In the genomic region with DNA sequence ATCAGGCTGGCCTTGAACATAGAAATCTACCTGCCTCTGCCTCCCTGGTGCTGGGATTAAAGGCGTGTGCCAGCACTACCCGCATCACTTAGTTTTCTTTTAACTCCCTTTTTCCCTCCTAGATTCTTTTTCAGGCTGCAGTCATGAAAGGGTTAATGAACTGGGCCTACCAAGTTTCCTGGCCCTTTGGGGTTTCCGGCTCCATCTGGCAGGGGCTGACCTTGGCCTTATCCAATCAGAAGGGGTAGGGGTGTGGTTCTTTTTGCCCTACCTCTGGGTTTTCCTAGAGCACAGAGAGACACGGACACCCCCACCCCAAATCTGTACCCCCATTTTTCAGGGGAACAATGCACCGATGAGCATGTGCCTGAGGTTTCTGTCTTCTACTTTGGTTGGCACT, we compare ENCODE assay signal across 8 mouse cellular contexts. TPM values are rescaled to one million over a fixed set of nuclear protein-coding genes. Genes with fewer than 3 reads are reported as not detected.
DNase-seq lines count a peak whose midpoint lies in the region; ATAC-seq and TF ChIP-seq lines count a peak whose summit lies in the region.

No protein-coding gene starts in this region.

- no peak for TF ChIP-seq CTCF in kidney, postnatal 0 days (IDR thresholded peaks at IDR 0.05; ENCODE audit: low read depth)
- no peak for TF ChIP-seq CTCF in left cerebral cortex, adult 2 months (IDR thresholded peaks at IDR 0.05)

- ATAC-seq in embryonic facial prominence, embryonic 14.5 days (ENCODE audit: low read depth), result no peak
- no peak for ATAC-seq in heart, embryonic 14.5 days (ENCODE audit: insufficient number of reproducible peaks, insufficient read depth, low FRiP score, low read depth)
- no peak for ATAC-seq in kidney, postnatal 0 days (replicated peaks; ENCODE audit: low FRiP score, low read depth)
- ATAC-seq in stomach, embryonic 16.5 days (ENCODE audit: insufficient read depth, low FRiP score), result no peak

- H3K27ac ChIP-seq in embryonic facial prominence, embryonic 14.5 days (replicated peaks; ENCODE audit: low read depth, low read length), result peak overlapping the region; percentile 23
- H3K27ac ChIP-seq in heart, embryonic 14.5 days (replicated peaks in 1 of 2; ENCODE audit: control insufficient read depth in 1 of 2, insufficient read depth in 1 of 2, low read depth in 2 of 2, low read length in 2 of 2), result peak overlapping the region; percentile 25 to 43; a peak in 2 of 4 replicates
- H3K27ac ChIP-seq in kidney, postnatal 0 days, result 0 out of 2 replicates have a peak overlapping the region, but pooled peaks have one; percentile 44
- H3K27ac ChIP-seq in macrophage, result peak overlapping the region; percentile 38; the same call in 1 of the 2 replicates
- H3K27ac ChIP-seq in stomach, embryonic 16.5 days (ENCODE audit: low read length), result peak overlapping the region; percentile 82
- H3K27ac ChIP-seq in left cerebral cortex, adult 2 months, result no peak overlapping the region

- no peaks in the 10 kb centered on the region for H3K27me3 ChIP-seq in embryonic facial prominence, embryonic 14.5 days (replicated peaks; ENCODE audit: control insufficient read depth, insufficient read depth, low read length)
- H3K27me3 ChIP-seq in heart, embryonic 14.5 days (ENCODE audit: control insufficient read depth, insufficient read depth, low read length), result no peaks in the 10 kb centered on the region
- H3K27me3 ChIP-seq in kidney, postnatal 0 days (ENCODE audit: insufficient read depth, low read length), result no peaks in the 10 kb centered on the region
- H3K27me3 ChIP-seq in stomach, embryonic 16.5 days (ENCODE audit: control insufficient read depth, insufficient read depth, low read length), result no peaks in the 10 kb centered on the region

- H3K9ac ChIP-seq in embryonic facial prominence, embryonic 14.5 days (ENCODE audit: low read depth, low read length), result peak overlapping the region; percentile 53
- H3K9ac ChIP-seq in heart, embryonic 14.5 days (ENCODE audit: low read length), result peak overlapping the region; percentile 45; the same call in 1 of the 2 replicates
- H3K9ac ChIP-seq in kidney, postnatal 0 days (ENCODE audit: low read depth, low read length), result peak overlapping the region; percentile 40; the same call in 1 of the 2 replicates
- H3K9ac ChIP-seq in stomach, embryonic 16.5 days (ENCODE audit: low read length), result peak overlapping the region; percentile 57

- H3K9me3 ChIP-seq in embryonic facial prominence, embryonic 14.5 days (ENCODE audit: control insufficient read depth, low read length), result no peaks in the 10 kb centered on the region
- H3K9me3 ChIP-seq in heart, embryonic 14.5 days (ENCODE audit: control insufficient read depth, low read length), result no peaks in the 10 kb centered on the region
- H3K9me3 ChIP-seq in kidney, postnatal 0 days (replicated peaks; ENCODE audit: low read length), result no peaks in the 10 kb centered on the region
- no peaks in the 10 kb centered on the region for H3K9me3 ChIP-seq in stomach, embryonic 16.5 days (replicated peaks; ENCODE audit: control insufficient read depth, low read length)

- peak overlapping the region; percentile 97 for H3K4me3 ChIP-seq in embryonic facial prominence, embryonic 14.5 days (ENCODE audit: low read depth, low read length)
- H3K4me3 ChIP-seq in heart, embryonic 14.5 days (ENCODE audit: control insufficient read depth in 1 of 2, insufficient read depth in 1 of 2, low read depth in 1 of 2, low read length in 2 of 2), result peak overlapping the region; percentile 22 to 27
- peak overlapping the region; percentile 18 for H3K4me3 ChIP-seq in kidney, postnatal 0 days (replicated peaks; ENCODE audit: low read depth, low read length)
- H3K4me3 ChIP-seq in macrophage (ENCODE audit: inconsistent target), result peak overlapping the region; percentile 13; the same call in 1 of the 2 replicates
- peak overlapping the region; percentile 99 for H3K4me3 ChIP-seq in stomach, embryonic 16.5 days (replicated peaks; ENCODE audit: low read length)
- H3K4me3 ChIP-seq in left cerebral cortex, adult 2 months, result no peak overlapping the region

- WGBS in embryonic facial prominence, embryonic 14.5 days, result 14% methylated on average over 5 of the region's 5 CpGs
- 31% methylated on average over 5 of the region's 5 CpGs for WGBS in heart, embryonic 14.5 days
- 11% methylated on average over 5 of the region's 5 CpGs for WGBS in kidney, postnatal 0 days
- WGBS in macrophage (ENCODE audit: missing documents), result 18% methylated on average over 5 of the region's 5 CpGs
- WGBS in stomach, embryonic 16.5 days, result 21% methylated on average over 5 of the region's 5 CpGs

- DNase-seq in 416B (ENCODE audit: low read depth) (peak; percentile 94), MEL-GATA-1-ER (ENCODE audit: extremely low read depth, low read depth) (peak; percentile 69)
- peak; percentile 87 for DNase-seq in embryonic facial prominence, embryonic 14.5 days (ENCODE audit: low spot score)
- peak; percentile 91 for DNase-seq in kidney, postnatal 0 days (ENCODE audit: low spot score)
- DNase-seq in left cerebral cortex, adult 2 months (ENCODE audit: extremely low spot score in 1 of 2, low spot score in 2 of 2), result no peak

- peak overlapping the region; percentile 61 for H3K4me2 ChIP-seq in embryonic facial prominence, embryonic 14.5 days (ENCODE audit: low read depth, low read length)
- H3K4me2 ChIP-seq in heart, embryonic 14.5 days (ENCODE audit: low read length), result peak overlapping the region; percentile 79
- peak overlapping the region; percentile 80 for H3K4me2 ChIP-seq in kidney, postnatal 0 days (ENCODE audit: low read length)
- H3K4me2 ChIP-seq in stomach, embryonic 16.5 days (ENCODE audit: low read depth, low read length), result peak overlapping the region; percentile 68

- intact Hi-C loops in left cerebral cortex, adult 2 months (cut with DNase I), result loop anchor here (5.0 kb wide), 1 partner anchor 102 kb away; no protein-coding TSS in a partner anchor

- H3K79me2 ChIP-seq in macrophage (ENCODE audit: inconsistent target), result peaks cover 56% of the 10 kb centered on the region

- peaks cover 69% of the 10 kb centered on the region for H3K36me3 ChIP-seq in embryonic facial prominence, embryonic 14.5 days (ENCODE audit: control insufficient read depth, insufficient read depth, low read length)
- peaks cover 63% of the 10 kb centered on the region for H3K36me3 ChIP-seq in heart, embryonic 14.5 days (ENCODE audit: control insufficient read depth, insufficient read depth, low read length)
- H3K36me3 ChIP-seq in kidney, postnatal 0 days (ENCODE audit: insufficient read depth, low read length), result peaks cover 50% of the 10 kb centered on the region
- peaks cover 43% of the 10 kb centered on the region for H3K36me3 ChIP-seq in macrophage (ENCODE audit: inconsistent target)
- H3K36me3 ChIP-seq in stomach, embryonic 16.5 days (ENCODE audit: control insufficient read depth, insufficient read depth, low read length), result peaks cover 34% of the 10 kb centered on the region

- H3K4me1 ChIP-seq in embryonic facial prominence, embryonic 14.5 days (ENCODE audit: control insufficient read depth, insufficient read depth, low read length), result peaks cover 27% of the 10 kb centered on the region; the same call in 1 of the 2 replicates
- H3K4me1 ChIP-seq in heart, embryonic 14.5 days (ENCODE audit: control insufficient read depth in 2 of 2, insufficient read depth in 2 of 2, low read length in 2 of 2), result peaks cover 12 to 37% of the 10 kb centered on the region in 2 experiments
- peaks cover 9% of the 10 kb centered on the region; the same call in 1 of the 2 replicates for H3K4me1 ChIP-seq in kidney, postnatal 0 days (replicated peaks; ENCODE audit: insufficient read depth, low read length)
- peaks cover 24% of the 10 kb centered on the region for H3K4me1 ChIP-seq in stomach, embryonic 16.5 days (ENCODE audit: control insufficient read depth, insufficient read depth, low read length)

RNA-seq across cellular contexts. Expression of gene Mta2, which starts 3.1 kb away (rescaled TPM):
- polyA plus RNA-seq in embryonic facial prominence, embryonic 14.5 days (2014; fragmentation: Nextera tagmentation; extraction: Ambion mirVana), result 39.7 and 43.6 TPM in 2 replicates
- polyA plus RNA-seq in heart, embryonic 14.5 days (2014; fragmentation: Nextera tagmentation; extraction: Ambion mirVana), result 19.8 and 26.5 TPM in 2 replicates
- 103 and 116 TPM in 2 replicates for polyA plus RNA-seq in kidney, postnatal 0 days (2015; fragmentation: Nextera tagmentation; extraction: Ambion mirVana)
- 100 to 1,000 TPM in 24 of 26 experiments, 10 to 100 TPM in 2; 88.3 to 226 (median 144) TPM for total RNA-seq in macrophage (2018; cell fraction: chromatin; rRNA removed)
- 10 to 100 TPM; 44.2 to 69.6 (median 59.4) TPM for total RNA-seq in macrophage (2018; cell fraction: cytosol; rRNA removed)
- total RNA-seq in macrophage (2018; cell fraction: nucleus; rRNA removed), result 100 to 1,000 TPM in 7 of 26 experiments, 10 to 100 TPM in 19; 59.1 to 117 (median 82.6) TPM
- 63.1 to 68.2 TPM (median 63.7 TPM) in 3 replicates for polyA plus RNA-seq in macrophage (2018)
- 142 and 149 TPM in 2 replicates for polyA plus RNA-seq in stomach, embryonic 16.5 days (2015; fragmentation: Nextera tagmentation; extraction: Ambion mirVana)
- total RNA-seq in left cerebral cortex, adult 2 months (2021), result 10 to 100 TPM; 55.5 to 55.6 TPM

RNA-seq across cellular contexts. Expression of gene Tut1, which starts 8.9 kb away (rescaled TPM):
- polyA plus RNA-seq in embryonic facial prominence, embryonic 14.5 days (2014; fragmentation: Nextera tagmentation; extraction: Ambion mirVana), result 24.7 and 27.8 TPM in 2 replicates
- polyA plus RNA-seq in heart, embryonic 14.5 days (2014; fragmentation: Nextera tagmentation; extraction: Ambion mirVana), result 14.5 and 15.6 TPM in 2 replicates
- 19.9 and 22.3 TPM in 2 replicates for polyA plus RNA-seq in kidney, postnatal 0 days (2015; fragmentation: Nextera tagmentation; extraction: Ambion mirVana)
- 10 to 100 TPM in 25 of 26 experiments, 1 to 10 TPM in 1; 8.5 to 41.5 (median 30.1) TPM for total RNA-seq in macrophage (2018; cell fraction: chromatin; rRNA removed)
- total RNA-seq in macrophage (2018; cell fraction: cytosol; rRNA removed), result 10 to 100 TPM in 17 of 26 experiments, 1 to 10 TPM in 9; 4.9 to 15.3 (median 11.1) TPM
- total RNA-seq in macrophage (2018; cell fraction: nucleus; rRNA removed), result 10 to 100 TPM; 10.2 to 38.9 (median 21.4) TPM
- 11.5 to 14.4 TPM (median 13.4 TPM) in 3 replicates for polyA plus RNA-seq in macrophage (2018)
- polyA plus RNA-seq in stomach, embryonic 16.5 days (2015; fragmentation: Nextera tagmentation; extraction: Ambion mirVana), result 30.0 and 34.9 TPM in 2 replicates
- total RNA-seq in left cerebral cortex, adult 2 months (2021), result 10 to 100 TPM; 21.4 to 22.4 TPM

RNA-seq across cellular contexts. Expression of gene Eml3, which starts 15.4 kb away (rescaled TPM):
- polyA plus RNA-seq in embryonic facial prominence, embryonic 14.5 days (2014; fragmentation: Nextera tagmentation; extraction: Ambion mirVana), result 18.2 and 20.4 TPM in 2 replicates
- 9.0 TPM in 2 replicates for polyA plus RNA-seq in heart, embryonic 14.5 days (2014; fragmentation: Nextera tagmentation; extraction: Ambion mirVana)
- polyA plus RNA-seq in kidney, postnatal 0 days (2015; fragmentation: Nextera tagmentation; extraction: Ambion mirVana), result 25.5 and 26.2 TPM in 2 replicates
- total RNA-seq in macrophage (2018; cell fraction: chromatin; rRNA removed), result 100 to 1,000 TPM in 9 of 26 experiments, 10 to 100 TPM in 17; 50.6 to 172 (median 87.4) TPM
- total RNA-seq in macrophage (2018; cell fraction: cytosol; rRNA removed), result 10 to 100 TPM; 10.0 to 28.9 (median 19.9) TPM
- total RNA-seq in macrophage (2018; cell fraction: nucleus; rRNA removed), result 10 to 100 TPM; 26.1 to 93.8 (median 46.9) TPM
- 17.0 to 32.0 TPM (median 23.3 TPM) in 3 replicates for polyA plus RNA-seq in macrophage (2018)
- 28.5 and 30.5 TPM in 2 replicates for polyA plus RNA-seq in stomach, embryonic 16.5 days (2015; fragmentation: Nextera tagmentation; extraction: Ambion mirVana)
- total RNA-seq in left cerebral cortex, adult 2 months (2021), result 10 to 100 TPM; 11.0 to 13.7 TPM

RNA-seq across cellular contexts. Expression of gene Rom1, which starts 15.6 kb away (rescaled TPM):
- polyA plus RNA-seq in embryonic facial prominence, embryonic 14.5 days (2014; fragmentation: Nextera tagmentation; extraction: Ambion mirVana), result 2.2 and 2.5 TPM in 2 replicates
- 0.94 and 1.6 TPM in 2 replicates for polyA plus RNA-seq in heart, embryonic 14.5 days (2014; fragmentation: Nextera tagmentation; extraction: Ambion mirVana)
- 5.7 and 6.0 TPM in 2 replicates for polyA plus RNA-seq in kidney, postnatal 0 days (2015; fragmentation: Nextera tagmentation; extraction: Ambion mirVana)
- total RNA-seq in macrophage (2018; cell fraction: chromatin; rRNA removed), result 1 to 10 TPM in 13 of 26 experiments, under 1 TPM in 12, not detected in 1; 0.54 to 3.8 (median 1.0) TPM
- 1 to 10 TPM; 1.0 to 2.9 (median 1.9) TPM for total RNA-seq in macrophage (2018; cell fraction: cytosol; rRNA removed)
- 1 to 10 TPM in 23 of 26 experiments, under 1 TPM in 3; 0.69 to 4.4 (median 2.1) TPM for total RNA-seq in macrophage (2018; cell fraction: nucleus; rRNA removed)
- 1.3 to 2.3 TPM (median 1.9 TPM) in 3 replicates for polyA plus RNA-seq in macrophage (2018)
- 2.8 and 3.1 TPM in 2 replicates for polyA plus RNA-seq in stomach, embryonic 16.5 days (2015; fragmentation: Nextera tagmentation; extraction: Ambion mirVana)
- 1 to 10 TPM; 5.6 to 7.2 TPM for total RNA-seq in left cerebral cortex, adult 2 months (2021)

RNA-seq across cellular contexts. Expression of gene Eef1g, which starts 22.1 kb away (rescaled TPM):
- polyA plus RNA-seq in embryonic facial prominence, embryonic 14.5 days (2014; fragmentation: Nextera tagmentation; extraction: Ambion mirVana), result 469 and 503 TPM in 2 replicates
- polyA plus RNA-seq in heart, embryonic 14.5 days (2014; fragmentation: Nextera tagmentation; extraction: Ambion mirVana), result 234 and 253 TPM in 2 replicates
- polyA plus RNA-seq in kidney, postnatal 0 days (2015; fragmentation: Nextera tagmentation; extraction: Ambion mirVana), result 328 and 354 TPM in 2 replicates
- total RNA-seq in macrophage (2018; cell fraction: chromatin; rRNA removed), result 100 to 1,000 TPM in 21 of 26 experiments, 10 to 100 TPM in 5; 53.9 to 227 (median 126) TPM
- total RNA-seq in macrophage (2018; cell fraction: cytosol; rRNA removed), result 100 to 1,000 TPM; 190 to 422 (median 272) TPM
- total RNA-seq in macrophage (2018; cell fraction: nucleus; rRNA removed), result 100 to 1,000 TPM in 21 of 26 experiments, 10 to 100 TPM in 5; 78.8 to 331 (median 129) TPM
- 224 to 506 TPM (median 366 TPM) in 3 replicates for polyA plus RNA-seq in macrophage (2018)
- polyA plus RNA-seq in stomach, embryonic 16.5 days (2015; fragmentation: Nextera tagmentation; extraction: Ambion mirVana), result 401 and 441 TPM in 2 replicates
- 100 to 1,000 TPM; 228 to 236 TPM for total RNA-seq in left cerebral cortex, adult 2 months (2021)

Comparison
In these comparisons a context has a peak if more than half of its experiments do, and no peak if none do; other contexts are left out.
1. DNase-seq: peak in 416B (single experiment), MEL-GATA-1-ER (single experiment), embryonic facial prominence, embryonic 14.5 days (single experiment) and kidney, postnatal 0 days (single experiment); none in left cerebral cortex, adult 2 months (0 of 2).
2. Peak in every context shown above with its lines, with median percentiles within 50 percentile points of each other: H3K4me2 ChIP-seq and H3K9ac ChIP-seq.